Mouse (Mus musculus) cerebellum, adult 9-10 months (tissue): ENCODE measurements around the gene Sebox.
"Not testable (repeated sequence)": the region's sequence is repeated elsewhere in the genome, so short reads cannot be mapped to it uniquely, and the experiment has no call there.

Source experiments
- DNase-seq: peaks from one replicate; pipeline ENCODE4 v3.0.0; 2022

Sebox gene

GRCm38 (mm10) chr11:78499004-78499403 is 4.2 kb upstream of the Sebox start, which contains the start of gene Vtn:
Gene Vtn (plus strand): TSS chr11:78499091.
- no peak for DNase-seq

DNA sequence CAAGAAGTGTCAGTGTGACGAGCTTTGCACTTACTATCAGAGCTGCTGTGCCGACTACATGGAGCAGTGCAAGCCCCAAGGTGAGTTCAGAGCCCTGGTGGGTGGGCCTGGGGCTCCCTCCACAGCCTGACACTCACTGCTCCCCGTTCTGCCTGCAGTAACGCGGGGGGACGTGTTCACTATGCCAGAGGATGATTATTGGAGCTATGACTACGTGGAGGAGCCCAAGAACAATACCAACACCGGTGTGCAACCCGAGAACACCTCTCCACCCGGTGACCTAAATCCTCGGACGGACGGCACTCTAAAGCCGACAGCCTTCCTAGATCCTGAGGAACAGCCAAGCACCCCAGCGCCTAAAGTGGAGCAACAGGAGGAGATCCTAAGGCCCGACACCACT is 3.7 kb upstream of the Sebox start:
- peak; percentile 53 for DNase-seq

DNA sequence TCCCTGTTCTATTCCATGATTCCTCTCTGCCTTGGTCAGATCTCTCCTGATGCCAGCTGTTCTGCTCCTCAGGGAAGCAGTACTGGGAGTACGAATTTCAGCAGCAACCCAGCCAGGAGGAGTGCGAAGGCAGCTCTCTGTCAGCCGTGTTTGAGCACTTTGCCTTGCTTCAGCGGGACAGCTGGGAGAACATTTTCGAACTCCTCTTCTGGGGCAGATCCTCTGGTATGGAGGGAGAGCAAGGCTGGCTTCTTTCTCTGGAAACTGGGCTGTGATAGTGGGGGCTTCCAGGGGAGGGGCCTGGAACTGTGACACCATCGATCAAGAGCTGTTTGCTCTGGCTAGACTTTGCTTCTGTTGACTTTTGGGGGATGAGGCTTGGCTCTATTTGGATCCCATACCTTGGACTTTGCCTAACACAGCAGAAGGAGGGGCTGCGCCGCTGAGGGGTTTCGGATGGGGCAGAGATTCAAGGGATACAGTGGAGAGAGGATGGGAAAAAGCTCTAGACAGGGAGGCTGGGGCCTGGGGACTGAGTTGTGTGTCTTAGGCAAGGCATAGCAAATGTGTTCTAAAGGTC is 2.5 kb upstream of the Sebox start:
- DNase-seq, result no peak

DNA sequence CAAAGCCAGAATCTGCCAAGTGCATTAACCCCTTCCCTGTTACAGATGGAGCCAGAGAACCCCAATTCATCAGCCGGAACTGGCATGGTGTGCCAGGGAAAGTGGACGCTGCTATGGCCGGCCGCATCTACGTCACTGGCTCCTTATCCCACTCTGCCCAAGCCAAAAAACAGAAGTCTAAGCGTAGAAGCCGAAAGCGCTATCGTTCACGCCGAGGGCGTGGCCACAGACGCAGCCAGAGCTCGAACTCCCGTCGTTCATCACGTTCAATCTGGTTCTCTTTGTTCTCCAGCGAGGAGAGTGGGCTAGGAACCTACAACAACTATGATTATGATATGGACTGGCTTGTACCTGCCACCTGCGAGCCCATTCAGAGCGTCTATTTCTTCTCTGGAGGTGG is 1.7 kb upstream of the Sebox start:
- peak; percentile 61 for DNase-seq

DNA sequence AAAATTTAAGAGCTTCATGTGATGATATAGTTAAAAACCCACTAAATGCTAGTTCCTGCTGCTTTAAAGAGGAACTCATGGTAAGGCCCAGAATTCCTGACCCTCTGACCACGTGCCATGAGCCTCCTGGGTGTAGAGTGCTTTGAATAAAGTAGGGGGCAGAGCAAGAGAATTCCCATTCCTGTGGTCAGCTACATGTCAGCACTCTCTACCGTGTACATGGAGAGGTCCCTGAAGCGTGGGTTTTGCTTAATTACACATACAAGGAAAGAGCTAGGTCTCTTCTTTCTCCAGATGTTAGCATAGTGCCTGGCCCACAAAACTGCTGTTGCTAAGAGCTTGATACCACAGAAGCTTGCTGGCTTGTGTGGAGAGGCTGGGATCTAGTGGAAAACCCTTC is 2.2 kb downstream of the Sebox start:
- DNase-seq, result no peak

GRCm38 (mm10) chr11:78509148-78509547 is 5.9 kb downstream of the Sebox start:
- DNase-seq, result peak; percentile 44

GRCm38 (mm10) chr11:78512025-78512957 is 9.0 kb downstream of the Sebox start, which contains the start of the genes Tmem199 and Poldip2:
Gene Tmem199 (minus strand): TSS chr11:78512172.
Gene Poldip2 (plus strand): TSS chr11:78512193.
- peak; percentile 86 for DNase-seq

DNA sequence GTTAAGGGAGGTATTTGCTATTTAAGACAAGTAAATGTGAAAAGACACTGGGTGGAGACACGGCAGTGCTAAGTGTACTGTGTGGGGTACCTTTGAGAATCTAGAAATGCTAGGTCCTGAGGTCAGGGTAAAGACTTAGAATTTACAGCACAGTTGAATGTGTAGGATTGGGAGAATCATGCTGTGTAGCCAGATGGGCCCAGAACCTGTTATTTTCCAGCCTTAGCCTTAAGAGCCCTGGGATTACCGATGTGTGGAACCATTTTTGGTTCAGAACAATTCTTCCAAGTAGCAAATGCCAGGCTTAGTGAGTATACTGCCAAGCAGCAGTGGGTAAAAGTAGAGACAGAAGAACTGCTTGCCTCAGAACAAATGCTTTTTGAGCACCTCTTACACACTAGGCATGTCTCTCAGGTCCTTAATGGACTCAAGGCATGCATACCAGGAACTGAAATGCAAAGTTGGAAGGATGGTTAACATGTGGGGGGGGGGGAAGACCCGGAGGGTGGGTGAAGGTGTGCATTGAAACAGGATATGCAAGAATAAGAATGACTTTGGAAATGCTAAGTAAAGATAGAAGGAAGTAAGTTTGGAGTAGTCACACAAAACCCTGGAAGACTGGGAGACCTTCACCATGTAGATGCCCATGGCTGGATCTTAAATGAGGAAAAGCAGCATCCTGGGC is 10.0 kb downstream of the Sebox start:
- peak; percentile 63 for DNase-seq

GRCm38 (mm10) chr11:78515549-78516325 is 12.5 kb downstream of the Sebox start:
- DNase-seq, result no peak

DNA sequence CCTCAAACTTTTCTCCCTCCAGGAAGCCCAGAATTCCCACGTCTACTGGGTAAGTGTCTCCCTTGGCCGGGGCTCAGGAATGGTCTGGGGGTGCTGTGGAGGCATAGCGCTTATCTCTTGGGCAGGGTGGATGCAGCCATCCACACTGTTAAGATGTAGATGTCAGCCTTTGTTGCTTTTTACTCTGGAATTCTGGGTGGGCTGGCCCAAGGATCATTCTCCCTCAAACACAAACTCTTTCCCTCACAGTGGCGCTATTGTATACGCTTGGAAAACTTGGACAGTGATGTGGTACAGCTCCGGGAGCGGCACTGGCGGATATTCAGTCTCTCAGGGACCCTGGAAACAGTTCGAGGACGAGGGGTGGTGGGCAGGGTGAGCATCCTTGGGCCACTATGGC is 15.7 kb downstream of the Sebox start:
- DNase-seq, result no peak

DNA sequence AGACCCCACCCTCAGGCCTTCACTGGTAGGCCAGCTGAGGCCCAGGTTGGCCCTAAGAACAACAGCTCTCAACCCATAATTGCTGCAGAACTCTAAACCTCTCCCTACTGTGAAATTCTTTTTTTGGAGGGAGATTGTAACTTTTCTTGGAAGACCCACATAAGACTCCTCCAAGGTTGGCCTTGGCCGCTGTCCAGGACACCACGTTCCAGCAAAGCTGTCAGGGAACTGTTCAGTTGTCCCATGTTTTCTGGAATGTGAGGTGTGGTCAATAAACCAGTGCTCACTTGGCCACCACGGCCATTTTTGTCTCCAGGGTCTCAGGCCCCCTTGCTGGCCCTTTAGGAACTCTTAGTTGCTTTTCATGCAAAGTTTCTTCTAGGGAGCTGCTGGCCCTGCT is 18.6 kb downstream of the Sebox start:
- no peak for DNase-seq

DNA sequence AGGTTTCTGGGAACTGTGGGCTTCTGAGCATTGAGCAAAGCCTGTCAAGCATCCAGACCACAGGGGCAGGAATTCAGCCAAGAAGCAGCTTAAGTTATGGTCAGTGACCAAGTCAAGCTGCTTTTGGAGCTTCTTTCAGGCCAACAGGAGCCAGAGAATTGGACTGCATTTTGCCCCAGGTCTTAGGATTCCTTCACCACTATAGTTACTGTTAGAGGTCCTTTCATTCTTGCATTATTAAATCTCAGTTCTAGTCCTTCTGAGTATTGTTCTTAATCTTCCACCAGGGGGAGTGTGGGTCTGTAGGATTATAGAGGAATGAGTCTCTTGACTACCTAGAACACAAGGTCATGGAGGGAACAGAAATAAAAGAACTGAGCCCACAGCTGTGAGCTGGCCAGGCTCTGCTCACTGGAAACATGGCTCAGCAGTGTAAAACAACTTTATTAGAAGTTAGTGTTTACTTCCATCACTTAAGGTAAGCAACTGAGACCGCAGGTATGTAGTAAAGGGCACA is 19.3 kb downstream of the Sebox start:
- DNase-seq, result no peak

GRCm38 (mm10) chr11:78523241-78523955 is 20.2 kb downstream of the Sebox start:
- DNase-seq, result no peak

GRCm38 (mm10) chr11:78524838-78525237 is 21.6 kb downstream of the Sebox start:
- DNase-seq, result no peak

GRCm38 (mm10) chr11:78528714-78529113 is 25.5 kb downstream of the Sebox start:
- DNase-seq, result no peak

DNA sequence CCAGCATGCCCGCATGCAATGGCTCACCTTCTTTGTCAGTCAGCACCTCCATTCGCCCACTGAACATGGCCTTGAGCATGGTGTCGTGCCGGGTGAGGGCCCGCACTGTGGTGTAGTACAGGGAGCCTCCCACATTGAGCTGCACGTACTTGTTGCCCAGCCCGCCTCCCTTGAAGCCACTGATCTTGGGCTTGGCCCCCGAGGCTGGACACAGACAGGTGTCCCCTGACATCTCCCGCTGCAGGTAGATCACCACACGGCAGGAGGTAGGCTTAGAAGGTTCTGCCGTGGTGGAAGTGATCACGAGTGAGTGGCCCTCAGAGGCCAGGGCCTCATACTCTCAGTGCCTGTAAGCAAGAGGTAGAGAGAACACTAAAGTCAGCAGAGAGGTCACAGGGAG is 26.8 kb downstream of the Sebox start:
- DNase-seq, result no peak

DNA sequence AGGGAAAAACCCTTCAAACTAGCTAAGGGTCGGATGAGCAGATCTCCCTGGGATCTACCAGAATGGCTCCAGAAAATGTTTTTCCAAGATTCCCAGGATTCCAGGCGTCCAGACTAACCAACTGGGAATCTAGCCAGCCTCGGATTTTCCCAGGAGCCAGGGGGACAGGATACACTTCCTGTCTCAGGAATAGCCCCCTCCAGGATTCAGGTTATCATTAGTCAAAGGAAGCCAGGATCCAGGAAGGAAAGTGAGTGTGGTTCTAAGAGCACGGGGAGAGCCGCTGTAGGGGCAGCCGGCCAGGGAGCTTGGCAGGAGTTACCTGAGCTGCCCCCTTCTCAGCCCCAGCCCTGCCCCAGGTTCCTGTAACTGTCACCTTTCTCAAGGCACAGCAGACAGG is 27.8 kb downstream of the Sebox start:
- no peak for DNase-seq

- DNase-seq, result not testable (repeated sequence)
These were observed 28.3 kb downstream of the Sebox start for GRCm38 (mm10) chr11:78531515-78531914.

- DNase-seq, result no peak
These were observed 31.3 kb downstream of the Sebox start for GRCm38 (mm10) chr11:78534516-78534915.

- DNase-seq, result peak; percentile 69
These were observed 32.3 kb downstream of the Sebox start for GRCm38 (mm10) chr11:78535376-78536079.

- peak; percentile 98 for DNase-seq
These were observed 32.9 kb downstream of the Sebox start, which contains the start of the genes Tnfaip1 and Ift20 for GRCm38 (mm10) chr11:78536080-78536689. Gene Tnfaip1 (minus strand): TSS chr11:78536332. Gene Ift20 (plus strand): TSS chr11:78536361.
